25 mouse cellular contexts compared by ENCODE assay signal in genomic region chr12:77303367-77303766, GRCm38 (mm10).
"Had no signal": no experiment of that assay in that cellular context is flagged by ENCODE, and none has a peak within 500 bp of the region (broad histone marks: within the 10 kb centered on the region; RNA-seq: fewer than 3 reads in every experiment).

No protein-coding gene starts in this region.

- H3K4me2 ChIP-seq: heart, embryonic 11.5 days; heart, embryonic 13.5 days; heart, embryonic 15.5 days; hindbrain, embryonic 13.5 days; hindbrain, embryonic 15.5 days; limb, embryonic 12.5 days; liver, embryonic 11.5 days; liver, embryonic 13.5 days; liver, embryonic 15.5 days had no signal

- H3K4me1 ChIP-seq: heart, embryonic 13.5 days; heart, embryonic 15.5 days; hindbrain, embryonic 13.5 days; hindbrain, embryonic 15.5 days; liver, embryonic 13.5 days had no signal

- H3K4me3 ChIP-seq: heart, adult 2 months; heart, embryonic 13.5 days; heart, embryonic 15.5 days; hindbrain, embryonic 13.5 days; hindbrain, embryonic 15.5 days; left cerebral cortex, adult 2 months; limb, embryonic 10.5 days; limb, embryonic 12.5 days; liver, embryonic 13.5 days; liver, embryonic 15.5 days had no signal

- H3K9me3 ChIP-seq: heart, embryonic 13.5 days; heart, embryonic 15.5 days; hindbrain, embryonic 13.5 days; hindbrain, embryonic 15.5 days; limb, embryonic 10.5 days; limb, embryonic 12.5 days; liver, embryonic 13.5 days; liver, embryonic 15.5 days had no signal

- ATAC-seq: hindbrain, postnatal 0 days; intestine, embryonic 16.5 days had no signal

- H3K27me3 ChIP-seq: heart, embryonic 13.5 days; heart, embryonic 15.5 days; hindbrain, embryonic 13.5 days; hindbrain, embryonic 15.5 days; limb, embryonic 12.5 days; liver, embryonic 13.5 days; liver, embryonic 15.5 days had no signal

- H3K27ac ChIP-seq: heart, adult 2 months; heart, embryonic 13.5 days; heart, embryonic 15.5 days; hindbrain, embryonic 13.5 days; hindbrain, embryonic 15.5 days; hindbrain, postnatal 0 days; kidney, postnatal 0 days; left cerebral cortex, adult 2 months; limb, embryonic 10.5 days; limb, embryonic 12.5 days; liver, embryonic 13.5 days; liver, embryonic 15.5 days had no signal

- DNase-seq: gastrocnemius, postnatal 14 days; heart, adult 11 months; heart, adult 2 months; heart, postnatal 14 days; heart, postnatal 36 days; kidney, adult 11 months; kidney, postnatal 14 days; kidney, postnatal 36 days; layer of hippocampus, adult 9-11 months; layer of hippocampus, postnatal 36 days; liver; liver, embryonic 13.5 days had no signal

- H3K36me3 ChIP-seq: heart, embryonic 13.5 days; heart, embryonic 15.5 days; hindbrain, embryonic 13.5 days; hindbrain, embryonic 15.5 days; limb, embryonic 10.5 days; limb, embryonic 12.5 days; liver, embryonic 13.5 days; liver, embryonic 15.5 days had no signal

- H3K9ac ChIP-seq: heart, embryonic 13.5 days; heart, embryonic 15.5 days; hindbrain, embryonic 13.5 days; hindbrain, embryonic 15.5 days; limb, embryonic 12.5 days; liver, embryonic 13.5 days; liver, embryonic 15.5 days had no signal
